Mouse (Mus musculus): ENCODE measurements at regions not wholly inside any gene's neighbourhood (a gene's known extent, or its start where the extent isn't known, plus 50 kb on each side); places are given as distances from the start of the nearest gene placed in this dataset.

DNA sequence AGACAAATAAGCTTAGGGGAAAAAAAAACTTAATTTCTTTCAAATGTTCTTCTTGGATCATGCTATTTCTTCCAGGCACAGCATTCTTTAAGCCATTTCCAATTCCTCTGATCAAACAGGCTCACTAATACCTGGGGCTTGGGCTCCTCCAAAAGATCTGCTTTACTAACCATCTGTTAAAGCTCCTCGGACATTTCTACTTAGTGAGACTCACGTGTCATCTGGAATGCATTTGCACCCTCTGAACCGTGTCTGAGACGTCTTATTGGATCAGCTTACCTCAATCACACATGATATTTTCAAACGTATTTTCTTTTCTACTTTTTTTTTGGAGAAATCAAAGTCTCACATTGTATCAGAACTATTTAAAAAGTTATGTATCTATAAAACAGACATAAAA, 132.4 kb downstream of the Npr3 start:
- no peak for DNase-seq (ENCODE audit: low spot score)

DNA sequence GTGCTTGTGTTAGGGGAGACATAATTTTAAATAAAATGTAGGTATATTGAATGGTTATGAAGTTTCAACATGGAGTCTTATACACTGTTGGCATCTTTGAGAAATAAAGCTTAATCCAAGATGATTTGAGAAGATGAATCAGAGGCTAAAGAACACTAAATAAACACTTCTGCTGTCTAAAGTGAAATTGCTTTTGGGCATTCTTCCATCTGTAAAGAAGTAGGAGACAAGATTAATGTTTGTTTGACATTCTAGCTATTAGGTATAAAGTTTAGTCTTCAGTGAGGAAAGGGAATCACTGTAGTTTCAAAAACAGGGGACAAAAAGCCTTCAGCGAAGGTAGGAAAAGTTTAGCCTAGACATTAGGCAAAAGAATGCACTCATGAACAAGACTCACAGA, 136.5 kb downstream of the Npr3 start:
- no peak for DNase-seq (ENCODE audit: low spot score)

DNA sequence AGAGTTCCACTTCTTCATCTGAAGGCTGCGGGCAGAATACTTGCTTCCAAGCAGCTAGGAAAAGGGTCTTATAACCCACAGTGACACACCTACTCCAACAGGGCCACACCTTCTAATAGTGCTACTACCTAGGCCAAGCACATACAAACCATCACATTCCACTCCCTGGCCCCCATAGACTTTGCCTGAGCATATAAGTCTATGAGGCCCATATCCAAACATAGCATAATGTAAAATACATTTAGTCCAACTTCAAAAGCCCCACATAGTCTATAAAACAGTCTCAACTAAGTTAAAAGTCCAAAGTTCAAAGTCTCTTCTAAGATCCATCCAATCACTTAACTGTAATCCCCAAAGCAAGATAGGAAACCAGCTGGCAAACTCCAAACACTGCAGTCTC, 149.1 kb downstream of the Npr3 start:
- no peak for DNase-seq (ENCODE audit: low spot score)

DNA sequence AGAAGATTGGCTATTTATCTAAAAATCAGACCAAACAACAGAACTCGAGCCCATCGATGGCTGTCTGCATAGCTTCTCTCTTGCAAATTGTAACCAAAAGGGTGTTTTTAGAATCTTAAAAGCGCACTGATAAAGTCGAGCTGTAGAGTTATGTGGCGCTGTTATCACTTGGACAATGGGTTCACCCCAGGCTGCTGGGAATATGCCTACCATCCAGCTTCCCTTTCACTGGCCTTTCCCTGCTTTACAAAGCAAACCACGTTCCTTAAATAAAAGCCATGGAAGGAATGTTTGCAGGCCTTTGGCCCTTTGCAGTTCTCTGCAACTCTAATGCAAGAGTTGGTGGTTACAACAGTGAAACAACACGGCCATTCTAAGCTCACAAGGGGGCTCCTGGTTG, 150.3 kb downstream of the Npr3 start:
- DNase-seq (ENCODE audit: low spot score), result no peak

DNA sequence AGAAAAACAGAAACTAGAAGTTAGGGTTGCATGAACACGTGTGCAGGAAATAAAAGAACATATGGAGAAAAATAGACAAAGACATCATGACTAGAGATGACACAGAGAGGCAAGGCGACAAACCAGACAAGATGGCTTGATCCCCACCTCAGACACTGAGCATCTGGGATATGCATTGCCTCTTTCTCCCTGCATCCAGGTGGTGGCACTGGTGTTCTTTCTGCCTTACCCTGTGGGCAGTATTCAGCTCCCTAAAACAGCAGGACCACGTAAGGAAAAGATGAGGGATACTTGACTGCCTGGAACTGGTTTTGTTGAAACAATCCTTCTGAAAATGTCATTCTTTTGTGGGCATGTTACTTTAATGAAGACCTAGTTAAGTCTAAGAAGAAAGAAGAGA, 153.9 kb downstream of the Npr3 start:
- DNase-seq (ENCODE audit: low spot score), result peak; percentile 15

DNA sequence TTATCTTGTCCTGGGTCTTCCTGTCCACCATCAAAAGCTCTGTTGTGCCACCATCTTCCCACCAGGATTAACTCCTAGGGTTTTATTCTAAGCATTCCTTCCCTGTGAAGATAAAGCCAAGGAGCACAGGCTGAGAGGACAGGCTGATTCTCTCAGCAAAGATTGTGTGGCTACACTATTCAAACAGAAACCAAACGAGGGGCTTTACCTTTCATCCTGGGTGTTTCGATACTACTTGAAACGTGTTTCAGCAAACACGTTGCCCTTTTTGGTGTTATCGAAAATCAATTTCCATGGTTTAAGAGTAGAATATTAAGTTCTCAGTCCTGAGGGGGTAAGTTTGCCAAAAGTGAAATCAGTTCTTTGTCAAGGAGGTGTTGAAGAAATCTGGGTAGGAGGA, 156.2 kb downstream of the Npr3 start:
- no peak for DNase-seq (ENCODE audit: low spot score)

DNA sequence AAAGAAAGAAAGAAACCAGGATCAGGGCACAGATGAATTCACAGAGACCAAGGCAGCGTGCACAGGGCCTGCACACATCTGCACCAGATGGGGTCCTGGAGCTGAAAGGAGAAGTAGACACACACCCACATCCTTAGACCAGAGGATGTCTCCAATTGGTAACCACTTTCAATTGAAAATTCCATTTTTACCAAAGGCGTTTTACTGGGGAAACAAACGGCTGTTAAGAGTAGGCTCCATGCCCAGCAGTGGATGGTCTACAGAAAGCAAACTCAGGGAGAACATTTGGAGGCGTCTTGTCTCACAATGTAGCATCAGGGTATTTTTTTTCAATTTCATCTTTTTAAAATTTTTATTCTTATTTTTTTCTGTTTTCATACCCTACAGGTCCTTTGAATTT, 157.6 kb downstream of the Npr3 start:
- no peak for DNase-seq (ENCODE audit: low spot score)

DNA sequence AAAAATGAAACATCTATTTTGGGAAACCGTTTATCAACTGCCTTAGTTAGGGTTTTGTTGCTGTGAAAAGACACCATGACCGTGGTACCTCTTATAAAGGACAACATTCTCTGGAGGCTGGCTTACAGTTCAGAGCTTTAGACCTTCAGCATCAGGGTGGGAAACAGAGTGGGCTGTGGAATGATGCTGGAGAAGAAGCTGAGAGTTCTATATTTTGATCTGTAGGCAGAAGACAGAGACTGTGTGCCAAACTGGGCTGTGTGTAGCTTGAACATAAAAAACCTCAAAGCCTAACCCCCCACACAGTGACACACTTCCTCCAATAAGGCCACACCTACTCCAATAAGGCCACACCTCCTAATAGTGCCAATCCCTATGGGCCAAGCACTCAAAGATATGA, 158.8 kb downstream of the Npr3 start:
- DNase-seq (ENCODE audit: low spot score), result no peak

DNA sequence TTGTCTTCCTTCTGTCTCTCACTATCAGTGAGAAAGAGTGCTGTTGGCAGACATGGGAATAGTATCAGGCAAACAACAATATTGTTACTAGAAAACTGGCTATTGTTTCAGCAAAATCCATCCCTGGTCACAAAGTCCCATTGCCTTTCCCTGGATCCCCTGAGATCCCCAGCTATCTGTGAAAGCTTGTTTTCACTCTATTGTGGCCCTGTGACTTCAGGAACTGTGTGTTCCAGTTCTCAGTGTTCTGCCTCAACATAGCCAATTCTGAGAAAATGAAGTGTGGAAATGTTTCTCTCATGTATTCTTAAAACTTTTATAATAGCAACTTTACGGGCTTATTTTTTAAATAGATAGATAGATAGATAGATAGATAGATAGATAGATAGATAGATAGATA, 160.3 kb downstream of the Npr3 start:
- peak; percentile 13 for DNase-seq (ENCODE audit: low spot score)

DNA sequence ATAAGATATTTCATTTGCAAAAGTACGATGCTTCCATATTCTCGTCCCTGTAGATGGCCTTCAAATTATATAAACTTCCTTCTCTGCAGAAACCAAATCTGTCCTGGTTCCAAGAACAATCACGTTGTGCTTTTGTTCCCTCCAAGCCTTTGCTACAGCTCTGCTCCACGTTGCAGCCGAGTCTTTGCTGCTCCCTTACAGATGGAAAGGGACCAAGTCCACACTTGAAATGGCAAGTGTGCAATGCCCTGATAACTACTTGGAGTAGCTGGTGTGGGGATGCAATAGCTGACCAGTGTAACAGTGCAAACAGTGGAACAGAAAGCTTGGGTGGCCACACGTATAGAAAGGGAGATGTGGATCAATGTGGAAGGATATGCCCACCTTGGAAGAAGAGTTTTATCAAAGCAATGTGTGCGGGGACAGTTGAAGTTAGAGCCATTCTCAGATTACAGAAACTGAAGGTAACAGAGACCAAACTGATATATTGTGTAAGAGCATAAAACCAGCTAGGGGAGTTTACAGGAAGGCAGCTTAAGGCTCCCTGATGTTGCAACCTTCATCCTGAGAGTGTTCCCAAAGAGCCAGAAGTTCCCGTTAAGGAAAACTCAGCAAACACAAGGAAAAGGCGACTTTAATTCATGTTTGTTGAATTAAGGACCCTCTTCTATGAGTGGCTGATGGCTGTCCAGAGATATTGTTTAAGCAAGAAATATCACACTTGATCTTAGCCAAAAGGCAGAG, 161.3 kb downstream of the Npr3 start:
- DNase-seq (ENCODE audit: low spot score), result no peak

DNA sequence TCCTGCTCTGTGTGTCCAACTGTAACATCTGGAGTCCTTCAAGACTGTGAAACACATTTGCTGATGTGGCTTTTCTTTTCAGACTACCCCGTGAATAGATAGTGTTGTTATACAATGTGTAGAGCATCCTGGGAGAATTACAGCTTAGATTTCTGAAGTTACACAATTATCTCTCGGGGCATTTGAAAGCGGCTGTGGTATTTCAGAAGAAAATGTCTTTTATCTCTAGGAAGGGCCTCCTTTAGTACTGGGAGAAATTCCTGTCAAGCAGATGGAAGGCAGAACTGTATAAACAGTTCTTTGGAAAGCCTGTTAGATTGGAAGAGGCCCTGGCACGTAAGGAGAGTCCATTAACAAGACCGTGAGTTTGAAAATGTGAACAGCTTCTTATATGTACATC, 162.2 kb downstream of the Npr3 start:
- no peak for DNase-seq (ENCODE audit: low spot score)

DNA sequence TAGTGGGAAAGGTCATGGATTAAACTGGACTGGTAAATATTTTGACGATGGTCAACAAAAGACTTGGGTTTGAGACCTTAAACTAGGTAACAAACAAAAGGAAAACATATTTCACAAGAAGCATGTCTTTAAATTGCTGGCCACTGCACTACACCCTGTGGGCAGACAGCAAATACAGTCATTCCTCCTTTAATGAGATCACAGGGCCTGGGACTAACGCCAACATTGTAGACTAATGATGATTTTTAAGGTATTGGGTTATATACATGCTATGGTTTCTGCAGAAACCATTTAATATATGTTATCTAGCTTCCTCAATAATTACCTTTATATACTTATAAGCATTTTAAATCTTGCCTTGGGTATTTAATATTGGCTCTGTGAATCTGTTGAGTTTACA, 162.8 kb downstream of the Npr3 start:
- no peak for DNase-seq (ENCODE audit: low spot score)

DNA sequence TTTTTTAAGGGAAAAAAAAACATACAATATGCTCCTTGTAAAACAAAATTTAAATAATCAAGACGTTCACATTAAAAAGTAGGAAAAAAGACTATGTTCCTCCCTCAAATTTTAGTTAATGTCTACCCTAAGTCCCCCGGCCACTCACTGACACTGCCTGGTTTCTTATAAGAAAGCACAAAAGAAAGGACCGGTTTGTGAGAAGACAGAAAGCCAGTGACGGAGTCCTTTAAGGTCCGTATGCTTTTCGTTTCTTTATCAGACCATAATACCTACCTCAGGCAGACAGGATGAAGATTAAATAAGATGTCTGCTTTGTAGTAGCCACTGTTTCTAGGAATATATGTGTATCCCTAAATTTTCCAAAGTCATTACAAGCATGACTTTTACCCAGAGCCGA, 164.3 kb downstream of the Npr3 start:
- no peak for DNase-seq (ENCODE audit: low spot score)

DNA sequence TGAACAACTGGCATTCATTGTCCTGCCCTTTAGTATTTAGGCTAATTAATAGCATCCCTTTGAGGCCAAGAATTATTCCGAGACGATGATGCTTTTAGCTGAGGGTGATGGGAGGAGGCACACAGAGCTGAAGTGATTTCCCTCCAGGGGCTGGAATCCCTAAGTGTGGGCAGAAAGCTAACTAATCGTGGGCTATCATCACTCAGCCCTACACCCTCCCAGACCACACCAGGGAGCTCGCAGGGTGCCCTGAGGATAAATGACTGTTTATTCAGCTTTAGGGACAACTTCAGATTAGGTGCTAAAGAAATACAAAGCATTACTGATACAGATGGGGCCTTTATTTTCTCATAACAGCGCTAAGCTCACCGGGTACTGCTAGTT, 164.7 kb downstream of the Npr3 start:
- DNase-seq (ENCODE audit: low spot score), result no peak

DNA sequence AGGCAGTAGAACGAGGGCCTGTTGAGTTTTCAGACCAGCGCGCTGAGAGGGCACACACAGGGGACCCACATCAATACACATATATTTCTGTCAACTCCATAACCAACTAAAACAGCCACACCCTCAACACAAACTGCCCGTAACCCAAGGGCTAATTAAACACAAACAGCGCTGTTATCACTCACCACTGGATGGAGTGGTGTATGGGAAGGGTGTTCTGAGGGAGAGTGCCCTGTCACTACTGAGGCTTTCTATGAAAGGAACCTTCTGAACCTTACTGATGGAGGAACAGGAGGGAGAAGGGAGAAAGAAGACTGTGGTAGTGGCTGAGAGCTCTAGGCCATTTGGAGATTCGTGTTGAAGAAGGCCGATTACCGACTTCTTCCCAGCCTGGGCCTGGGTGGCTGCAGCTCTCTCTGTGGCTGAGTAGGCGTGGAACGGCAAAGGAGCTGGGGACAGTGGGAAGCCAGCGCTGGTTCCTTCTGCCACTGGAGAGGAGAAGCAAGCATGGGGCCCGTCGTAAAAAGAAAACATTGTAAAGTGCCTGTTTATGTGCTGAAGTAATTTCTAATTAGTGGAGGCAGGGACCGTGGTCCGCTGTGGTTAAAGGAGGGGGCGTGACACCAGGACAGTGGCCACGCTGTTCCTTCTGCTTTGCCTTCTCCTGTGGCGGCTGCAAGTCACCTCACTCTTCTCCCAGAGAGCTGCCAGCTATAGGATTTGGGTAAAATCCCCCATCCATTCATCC, 165.3 kb downstream of the Npr3 start:
- DNase-seq (ENCODE audit: low spot score), result no peak

DNA sequence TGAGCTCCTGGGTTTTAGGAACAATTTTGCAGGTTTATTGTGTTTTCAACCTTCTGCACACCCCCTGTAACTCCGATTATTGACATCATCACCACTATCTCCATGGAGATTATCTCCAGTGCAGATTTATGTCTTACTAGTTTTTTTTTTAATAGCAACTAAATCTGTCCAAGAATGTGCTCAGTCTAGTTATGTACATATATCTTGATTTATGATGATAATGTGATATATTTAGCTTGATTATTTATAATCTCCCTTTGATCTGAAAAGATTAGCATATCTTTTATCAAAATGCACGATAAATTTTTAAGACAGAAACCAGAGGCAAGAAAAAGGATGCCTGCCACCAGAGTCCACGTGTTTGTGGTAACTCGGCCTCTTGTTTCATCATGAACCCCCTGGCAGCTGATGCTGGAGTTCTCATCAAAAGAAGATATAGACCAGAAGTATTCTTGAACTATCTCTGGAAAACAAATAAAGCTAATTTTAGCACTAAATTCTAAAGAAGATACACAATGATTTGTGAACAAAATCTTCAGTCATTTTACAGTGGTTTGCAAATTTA, 169.6 kb downstream of the Npr3 start:
- DNase-seq (ENCODE audit: low spot score), result no peak

DNA sequence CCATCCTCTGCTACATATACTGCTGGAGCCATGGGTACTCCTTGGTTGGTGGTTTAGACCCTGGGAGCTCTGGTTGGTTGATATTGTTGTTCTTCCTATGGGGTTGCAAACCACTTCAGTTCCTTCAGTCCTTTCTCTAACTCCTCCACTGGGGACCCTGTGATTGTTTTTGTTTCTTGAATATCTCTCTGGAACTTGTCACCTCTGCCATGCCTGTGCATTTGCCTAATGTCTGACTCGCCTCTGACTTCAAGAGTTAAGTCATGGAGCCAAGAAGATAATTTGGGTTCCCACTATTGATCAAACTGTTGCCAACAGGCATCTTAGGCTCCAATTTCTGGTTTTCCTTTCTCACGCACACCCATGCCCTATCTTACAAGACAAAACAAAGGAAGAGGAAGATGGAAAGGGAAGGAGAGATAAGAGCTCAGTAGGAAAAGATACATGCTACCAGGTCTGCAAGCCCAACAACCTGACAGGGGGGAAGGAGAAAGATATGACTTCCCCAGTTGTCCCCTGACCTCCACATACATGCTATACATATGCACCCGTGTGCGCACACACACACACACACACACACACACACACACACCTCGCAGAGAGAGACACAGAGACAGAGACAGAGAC, 172.3 kb downstream of the Npr3 start:
- no peak for DNase-seq (ENCODE audit: low spot score)

DNA sequence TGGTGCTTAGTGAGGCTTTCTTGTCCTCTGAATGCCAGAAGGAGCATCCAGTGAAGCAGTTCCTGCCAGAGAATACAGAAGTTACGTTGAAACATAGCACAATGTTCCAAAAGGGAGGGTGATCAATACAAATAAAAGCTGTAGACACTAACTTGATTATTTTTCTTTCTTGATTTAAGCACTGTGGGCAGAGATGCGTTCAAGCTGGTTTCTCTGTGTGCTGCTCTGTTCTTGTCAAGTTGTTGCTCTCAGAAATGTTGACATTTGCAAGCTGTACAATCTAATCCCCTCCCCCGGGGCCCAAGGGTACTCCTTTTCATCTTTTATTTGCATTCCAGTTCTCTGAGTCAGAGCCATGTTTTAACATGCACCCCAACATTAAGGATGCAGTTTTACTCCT, 177.7 kb downstream of the Npr3 start:
- no peak for DNase-seq (ENCODE audit: low spot score)

DNA sequence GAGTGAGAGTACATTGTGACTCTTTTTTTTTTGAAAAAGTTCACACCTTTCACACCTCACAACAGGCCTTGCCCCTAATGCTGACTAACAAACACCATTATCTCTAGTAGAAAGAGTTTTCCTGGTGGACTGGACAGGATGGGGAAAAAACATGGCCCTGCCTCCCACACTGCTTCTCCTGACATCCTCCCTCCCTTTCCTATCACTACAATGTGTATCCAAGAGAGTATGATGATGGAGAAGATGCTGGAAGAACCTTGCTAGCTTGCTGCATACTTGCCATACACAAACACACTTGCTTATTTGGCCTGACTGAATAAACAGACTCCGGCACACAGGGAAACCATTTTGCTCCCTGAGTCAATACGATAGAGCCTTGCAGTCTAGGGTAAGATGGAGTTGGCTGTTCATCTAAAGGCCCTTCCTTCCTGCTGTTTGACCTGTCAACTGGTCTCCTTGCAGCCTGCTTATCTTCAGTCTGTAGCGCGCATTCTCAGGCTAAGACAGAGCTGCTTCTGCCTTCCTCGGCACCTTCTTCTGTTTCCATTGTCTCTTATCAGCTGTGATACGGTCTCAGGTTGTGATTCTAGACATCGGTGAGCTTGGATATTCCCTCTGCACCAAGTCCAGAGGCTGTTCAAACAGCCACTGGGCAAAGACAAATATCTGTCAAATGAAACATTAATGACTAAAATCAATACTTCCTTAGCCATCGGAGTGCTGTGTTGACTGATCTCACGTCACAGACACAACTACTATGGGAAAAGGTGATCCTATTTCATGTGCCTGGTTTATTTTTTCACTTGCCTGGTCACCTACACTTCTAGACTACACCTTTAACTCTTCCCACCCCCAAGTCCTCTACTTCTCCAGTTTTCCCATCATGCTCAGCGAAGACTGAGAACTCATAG, 181.2 kb downstream of the Npr3 start:
- DNase-seq (ENCODE audit: low spot score), result no peak

DNA sequence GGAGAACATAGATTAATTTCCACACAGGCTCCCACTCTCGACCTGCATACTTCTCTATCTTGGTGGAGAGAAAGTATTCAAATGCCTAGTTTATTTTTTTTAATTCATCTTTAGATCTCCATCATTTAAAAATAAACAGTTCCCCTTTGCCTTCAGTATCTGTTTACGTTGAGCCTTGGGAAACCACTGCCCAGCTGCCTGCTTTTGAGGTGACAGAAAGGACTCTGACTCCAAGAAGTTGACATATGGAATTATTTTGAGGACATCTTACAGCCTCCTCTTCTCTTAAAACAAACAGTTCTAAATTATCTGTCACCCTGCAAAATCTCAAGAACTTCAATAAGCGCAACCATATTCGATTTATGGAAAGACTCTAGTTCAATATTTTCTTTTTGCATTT, 186.4 kb downstream of the Npr3 start:
- no peak for DNase-seq (ENCODE audit: low spot score)

DNA sequence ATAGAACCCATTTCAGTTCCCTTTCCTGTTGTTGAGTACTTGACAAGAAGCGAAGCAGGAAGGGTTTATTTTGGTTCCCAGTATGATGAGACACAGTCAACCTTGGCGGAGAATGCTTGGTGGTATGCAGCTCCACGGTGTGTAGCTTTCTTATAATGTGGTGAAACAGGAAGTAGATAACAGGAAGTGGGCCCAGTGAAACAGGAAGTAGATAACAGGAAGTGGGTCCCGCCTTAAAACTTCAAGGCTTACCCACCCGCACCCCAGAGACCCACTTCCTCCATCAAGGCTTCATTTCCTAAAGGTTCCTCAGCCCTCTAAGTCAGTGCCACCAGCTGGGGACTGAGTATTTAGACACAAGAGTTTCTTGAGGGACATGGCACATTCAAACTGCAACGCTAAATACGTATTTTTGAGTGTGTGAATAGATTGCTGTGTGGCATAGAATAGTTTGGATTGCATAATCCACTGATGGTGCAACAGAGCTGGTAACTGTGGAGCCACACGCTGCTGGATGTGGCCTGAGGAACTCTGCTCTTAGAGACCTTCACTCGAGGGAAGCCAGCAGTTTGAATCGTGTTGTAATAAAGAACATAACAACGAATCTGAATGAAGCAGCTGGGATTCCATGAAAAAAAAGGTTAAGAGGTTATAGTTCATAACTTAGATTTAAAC, 190.8 kb downstream of the Npr3 start:
- DNase-seq (ENCODE audit: low spot score), result no peak

All from testis, postnatal 14 days (tissue).